Mouse (Mus musculus) mouse trophoblast stem cell (cell line): ENCODE measurements around the gene Strbp.

Experiments
- in situ Hi-C, 2 experiments: fragments of 300-500 bp; cut with MseI, MboI; formaldehyde crosslinking; loops; 2 replicates in 1 of 2; 3 replicates in 1 of 2; pipeline ENCODE4 v1.15.1; 2025

Strbp gene

GRCm38 (mm10) chr2:37703230-37703954, at the start of gene Strbp:
TSS of gene Strbp (minus strand) at chr2:37703859.
- in situ Hi-C loops, result no loop called here

- in situ Hi-C loops, result no loop called here
Observed at GRCm38 (mm10) chr2:37751114-37751513, 47.5 kb upstream of the Strbp start.

GRCm38 (mm10) chr2:37749323-37749722, 45.7 kb upstream of the Strbp start:
- in situ Hi-C loops, result no loop called here

- in situ Hi-C loops, result no loop called here
Observed at GRCm38 (mm10) chr2:37748442-37749066, 44.9 kb upstream of the Strbp start.

GRCm38 (mm10) chr2:37747909-37748308, 44.2 kb upstream of the Strbp start:
- in situ Hi-C loops, result no loop called here

- in situ Hi-C loops, result no loop called here
Observed at GRCm38 (mm10) chr2:37746293-37747049, 42.8 kb upstream of the Strbp start.

- in situ Hi-C loops, result no loop called here
Observed at GRCm38 (mm10) chr2:37744773-37745395, 41.2 kb upstream of the Strbp start.

- in situ Hi-C loops, result no loop called here
Observed at GRCm38 (mm10) chr2:37741806-37742554, 38.3 kb upstream of the Strbp start.

- in situ Hi-C loops, result no loop called here
Observed at GRCm38 (mm10) chr2:37735807-37736188, 32.1 kb upstream of the Strbp start.

GRCm38 (mm10) chr2:37734979-37735806, 31.5 kb upstream of the Strbp start:
- in situ Hi-C loops, result no loop called here

GRCm38 (mm10) chr2:37731241-37731801, 27.7 kb upstream of the Strbp start:
- in situ Hi-C loops, result no loop called here

- in situ Hi-C loops, result no loop called here
Observed at GRCm38 (mm10) chr2:37724231-37724630, 20.6 kb upstream of the Strbp start.

GRCm38 (mm10) chr2:37723501-37724090, 19.9 kb upstream of the Strbp start:
- in situ Hi-C loops, result no loop called here

GRCm38 (mm10) chr2:37722674-37723465, 19.2 kb upstream of the Strbp start:
- in situ Hi-C loops, result no loop called here

GRCm38 (mm10) chr2:37716266-37716665, 12.6 kb upstream of the Strbp start:
- in situ Hi-C loops, result no loop called here

GRCm38 (mm10) chr2:37715364-37715763, 11.7 kb upstream of the Strbp start:
- in situ Hi-C loops, result no loop called here

GRCm38 (mm10) chr2:37713100-37713499, 9.4 kb upstream of the Strbp start:
- in situ Hi-C loops, result no loop called here

GRCm38 (mm10) chr2:37708835-37709234, 5.2 kb upstream of the Strbp start:
- in situ Hi-C loops, result no loop called here

GRCm38 (mm10) chr2:37704141-37704760, 592 bp upstream of the Strbp start:
- in situ Hi-C loops, result no loop called here
